Mouse (Mus musculus): ENCODE results near the gene Neurod2. TPM values are rescaled to one million over a fixed set of nuclear protein-coding genes. Genes with fewer than 3 reads are reported as not detected.

Neurod2 gene
- total and polyA plus RNA-seq, 2 experiments = not detected

- WGBS = 68% methylated on average over 9 of the region's 9 CpGs
- Histone ChIP-seq H3K4me3 (ENCODE audit: insufficient read depth, low read depth, low read length) (no peak overlapping the region), H3K79me2 (ENCODE audit: control insufficient read depth, insufficient read depth, low read length) (no peaks in the 10 kb centered on the region), H3K9ac (ENCODE audit: low read depth, low read length) (no peak overlapping the region), H3K36me3 (ENCODE audit: control insufficient read depth, insufficient read depth, low read length) (peaks cover 3% of the 10 kb centered on the region; the same call in 1 of the 2 replicates), H3K27ac (replicated peaks; ENCODE audit: insufficient read depth, low read depth, low read length) (no peak overlapping the region), H3K4me1 (ENCODE audit: control insufficient read depth, insufficient read depth, low read length) (peaks cover 5% of the 10 kb centered on the region), H3K27me3 (ENCODE audit: control insufficient read depth, insufficient read depth, low read length) (no peaks in the 10 kb centered on the region)
- DNase-seq (ENCODE audit: extremely low read depth, low read depth, low spot score) = no peak
- no peak for TF ChIP-seq CTCF (IDR thresholded peaks at IDR 0.05; ENCODE audit: low read depth, low read length)
- TF ChIP-seq POLR2A (IDR thresholded peaks at IDR 0.05; ENCODE audit: extremely low read depth, insufficient read depth, low read length) = no peak
These were observed 45.7 kb downstream of the Neurod2 start for GRCm38 (mm10) chr11:98283740-98284139.

Other genes starting within 250 kb of the Neurod2 start
- 15.1 and 16.7 TPM in 2 replicates for gene Fbxl20, start 179.2 kb downstream of the Neurod2 start, total RNA-seq (2014; rRNA removed)
- gene Fbxl20, start 179.2 kb downstream of the Neurod2 start, polyA plus RNA-seq (2012; rRNA removed) = 8.7 and 12.3 TPM in 2 replicates
- 10.0 and 12.9 TPM in 2 replicates for gene Med1, start 136.4 kb downstream of the Neurod2 start, total RNA-seq (2014; rRNA removed)
- gene Med1, start 136.4 kb downstream of the Neurod2 start, polyA plus RNA-seq (2012; rRNA removed) = 5.3 and 5.6 TPM in 2 replicates
- 19.5 and 20.3 TPM in 2 replicates for gene Cdk12, start 126.6 kb downstream of the Neurod2 start, total RNA-seq (2014; rRNA removed)
- 5.8 and 7.9 TPM in 2 replicates for gene Cdk12, start 126.6 kb downstream of the Neurod2 start, polyA plus RNA-seq (2012; rRNA removed)
- gene Ppp1r1b, start 18.8 kb upstream of the Neurod2 start, total RNA-seq (2014; rRNA removed) = 0.55 and 0.87 TPM in 2 replicates
- 2.8 and 4.3 TPM in 2 replicates for gene Ppp1r1b, start 18.8 kb upstream of the Neurod2 start, polyA plus RNA-seq (2012; rRNA removed)
- gene Stard3, start 28.7 kb upstream of the Neurod2 start, total RNA-seq (2014; rRNA removed) = 11.9 and 17.2 TPM in 2 replicates
- 30.0 and 41.1 TPM in 2 replicates for gene Stard3, start 28.7 kb upstream of the Neurod2 start, polyA plus RNA-seq (2012; rRNA removed)
- 3.5 TPM in 1 of 2 replicates, not detected in the other for gene Tcap, start 54.2 kb upstream of the Neurod2 start, total RNA-seq (2014; rRNA removed)
- gene Tcap, start 54.2 kb upstream of the Neurod2 start, polyA plus RNA-seq (2012; rRNA removed) = 0.10 and 0.16 TPM in 2 replicates
- gene Pnmt, start 56.8 kb upstream of the Neurod2 start, total RNA-seq (2014; rRNA removed) = 1.7 TPM in 1 of 2 replicates, not detected in the other
- not detected in 2 replicates for gene Pnmt, start 56.8 kb upstream of the Neurod2 start, polyA plus RNA-seq (2012; rRNA removed)
- gene Pgap3, start 70.8 kb upstream of the Neurod2 start, total RNA-seq (2014; rRNA removed) = 0.37 and 0.87 TPM in 2 replicates
- 3.7 and 5.0 TPM in 2 replicates for gene Pgap3, start 70.8 kb upstream of the Neurod2 start, polyA plus RNA-seq (2012; rRNA removed)
- gene Erbb2, start 82.8 kb upstream of the Neurod2 start, total RNA-seq (2014; rRNA removed) = 0.60 and 1.0 TPM in 2 replicates
- gene Erbb2, start 82.8 kb upstream of the Neurod2 start, polyA plus RNA-seq (2012; rRNA removed) = 0.56 and 0.72 TPM in 2 replicates
- 62.8 and 64.1 TPM in 2 replicates for gene Mien1, start 109.3 kb upstream of the Neurod2 start, total RNA-seq (2014; rRNA removed)
- gene Mien1, start 109.3 kb upstream of the Neurod2 start, polyA plus RNA-seq (2012; rRNA removed) = 75.0 and 101 TPM in 2 replicates
- gene Grb7, start 116.7 kb upstream of the Neurod2 start, total RNA-seq (2014; rRNA removed) = 58.2 and 84.8 TPM in 2 replicates
- 134 and 136 TPM in 2 replicates for gene Grb7, start 116.7 kb upstream of the Neurod2 start, polyA plus RNA-seq (2012; rRNA removed)
- 0.37 and 0.60 TPM in 2 replicates for gene Ikzf3, start 216.4 kb upstream of the Neurod2 start, total RNA-seq (2014; rRNA removed)
- gene Ikzf3, start 216.4 kb upstream of the Neurod2 start, polyA plus RNA-seq (2012; rRNA removed) = 0.82 and 1.1 TPM in 2 replicates
- 0.28 and 0.94 TPM in 2 replicates for gene Zpbp2, start 221.4 kb upstream of the Neurod2 start, total RNA-seq (2014; rRNA removed)
- gene Zpbp2, start 221.4 kb upstream of the Neurod2 start, polyA plus RNA-seq (2012; rRNA removed) = 0.09 TPM in 1 of 2 replicates, not detected in the other